Mouse (Mus musculus) megakaryocyte progenitor cell, adult 5-6 weeks (primary cell): Measurements from ENCODE around the gene Sufu. TPM values are rescaled to one million over a fixed set of nuclear protein-coding genes. Genes with fewer than 3 reads are reported as not detected.

Experiments used
- ATAC-seq: replicated peaks from 2 replicates; pipeline ENCODE4 v1.8.0; 2016; ENCODE audit warnings: mild to moderate bottlenecking, moderate TSS enrichment, inconsistent platforms; ENCODE audit not compliant: poor library complexity
- total RNA-seq, 2 experiments: library from RNA; stranded (forward) in 1 of 2; stranded (reverse) in 1 of 2; fragments of 157-497, 149-512 nt in 1 of 2; fragments of 200-1000 nt in 1 of 2; gene quantifications; 2 replicates each; pipeline versions ENCODE4 v1.2.3 to v1.2.4; 2015 to 2017

Gene Sufu
- total RNA-seq (2015): 12.9 and 14.9 TPM in 2 replicates
- 6.6 and 7.0 TPM in 2 replicates for total RNA-seq (2017)

DNA sequence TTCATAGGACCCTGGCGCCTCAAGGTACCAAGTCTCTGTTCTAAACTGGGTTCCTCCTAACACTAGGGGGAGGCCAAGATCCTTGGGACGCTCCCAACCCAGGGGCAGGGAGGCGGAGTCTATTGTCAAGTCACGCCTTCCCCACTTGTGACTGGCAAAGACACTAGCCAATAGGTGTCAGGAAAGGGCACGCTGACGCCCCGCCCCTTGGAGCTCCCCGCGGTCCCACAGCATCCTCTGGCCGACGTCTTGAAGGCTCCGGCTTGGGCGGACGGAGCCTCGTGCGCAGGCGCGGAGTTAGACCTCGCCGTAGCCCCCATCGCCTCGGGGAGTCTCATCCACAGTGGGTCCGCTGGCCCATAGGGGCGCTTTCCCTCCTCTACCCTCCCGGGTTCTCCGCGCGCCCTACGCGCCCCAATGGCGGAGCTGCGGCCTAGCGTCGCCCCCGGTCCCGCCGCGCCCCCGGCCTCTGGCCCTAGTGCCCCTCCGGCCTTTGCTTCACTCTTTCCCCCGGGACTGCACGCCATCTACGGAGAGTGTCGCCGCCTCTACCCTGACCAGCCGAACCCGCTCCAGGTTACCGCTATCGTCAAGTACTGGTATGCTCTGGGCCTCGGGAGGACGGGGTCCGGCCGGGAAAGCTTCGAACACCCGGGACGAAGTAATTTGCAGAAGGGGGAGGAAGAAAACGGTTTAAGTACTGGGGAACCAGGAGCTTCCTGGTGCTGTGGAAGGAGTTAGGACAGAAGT is at the start of gene Sufu:
TSS of gene Sufu (plus strand) at position 211 of the 750 bp plus-strand sequence.
- ATAC-seq: peak; percentile 82

- ATAC-seq: no peak
Observed at GRCm38 (mm10) chr19:46347146-46347545, 49.5 kb upstream of the Sufu start.

DNA sequence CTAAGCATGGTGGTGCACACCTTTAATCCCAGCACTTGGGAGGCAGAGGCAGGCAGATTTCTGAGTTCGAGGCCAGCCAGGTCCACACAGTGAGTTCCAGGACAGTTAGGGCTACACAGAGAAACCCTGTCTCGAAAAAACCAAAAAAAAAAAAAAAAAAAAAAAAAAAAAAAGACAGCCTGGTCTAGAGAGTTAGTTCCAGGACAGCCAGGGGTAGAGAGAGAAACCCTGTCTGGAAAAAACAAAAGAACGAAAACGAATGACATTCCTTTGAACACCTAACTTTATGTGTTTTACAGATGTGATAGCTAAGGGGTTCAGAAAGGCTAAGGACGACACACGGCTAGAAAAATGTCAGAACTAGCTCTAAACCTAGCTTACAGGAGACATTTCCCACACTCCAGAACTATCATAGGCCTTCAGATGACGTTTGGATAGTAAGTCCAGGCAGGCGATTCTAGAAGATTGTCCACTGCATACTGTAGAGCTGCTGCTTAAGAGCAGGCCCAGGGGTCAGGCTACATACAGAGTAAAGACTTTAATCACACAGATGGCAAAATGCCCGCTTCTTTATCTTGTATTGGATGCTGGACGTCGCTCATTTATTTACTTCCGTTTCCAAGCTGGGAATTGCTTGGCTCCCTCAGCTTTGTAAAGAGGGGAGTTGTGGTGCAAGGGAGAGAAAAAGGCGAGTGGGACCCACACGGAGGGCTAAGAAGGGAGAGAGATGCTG is 48.6 kb upstream of the Sufu start:
- ATAC-seq: no peak

GRCm38 (mm10) chr19:46348761-46349458 is 47.8 kb upstream of the Sufu start:
- peak; percentile 70 for ATAC-seq

- ATAC-seq: no peak
Observed at GRCm38 (mm10) chr19:46349550-46349949, 47.1 kb upstream of the Sufu start.

DNA sequence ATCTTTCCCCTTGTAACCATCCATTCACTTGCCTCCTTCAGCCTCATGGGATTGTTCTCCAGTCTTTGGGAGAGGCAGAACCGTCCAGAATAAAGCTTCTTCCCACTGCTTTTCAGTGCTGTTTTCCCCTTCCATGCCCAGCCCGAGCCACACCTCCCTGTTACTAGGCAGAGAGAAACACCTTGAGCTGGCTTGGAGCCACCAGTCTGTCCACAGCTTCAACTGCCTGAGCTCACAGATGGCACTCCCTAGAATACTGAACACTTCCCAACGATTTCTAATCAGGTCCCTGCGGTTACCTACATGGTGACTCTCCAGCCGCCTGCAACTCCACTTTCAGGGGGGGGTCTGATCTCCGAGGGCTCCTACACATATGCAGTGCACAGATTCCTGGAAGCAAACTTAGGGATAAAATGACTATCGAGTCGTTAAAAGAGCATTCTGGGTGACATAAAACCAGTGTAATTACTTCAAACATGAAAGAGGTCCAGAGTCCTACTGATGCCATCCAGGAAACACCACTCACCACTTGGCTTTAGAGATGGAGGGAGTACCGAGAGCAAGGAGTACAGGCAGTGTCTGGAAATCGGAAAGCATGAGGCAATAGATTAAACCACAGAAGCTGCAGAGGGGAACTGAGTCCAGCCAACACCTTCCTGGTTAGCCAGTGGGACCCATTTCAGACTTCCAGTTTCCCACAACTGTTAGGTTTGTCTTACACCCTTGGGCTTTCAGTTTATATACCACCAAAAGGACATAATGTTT is 46.3 kb upstream of the Sufu start, which contains the start of gene 2310034G01Rik:
TSS of gene 2310034G01Rik (minus strand) at position 135 of the 765 bp plus-strand sequence.
- ATAC-seq: peak; percentile 61

- peak; percentile 86 for ATAC-seq
Observed at GRCm38 (mm10) chr19:46356701-46357138, 40.0 kb upstream of the Sufu start.

DNA sequence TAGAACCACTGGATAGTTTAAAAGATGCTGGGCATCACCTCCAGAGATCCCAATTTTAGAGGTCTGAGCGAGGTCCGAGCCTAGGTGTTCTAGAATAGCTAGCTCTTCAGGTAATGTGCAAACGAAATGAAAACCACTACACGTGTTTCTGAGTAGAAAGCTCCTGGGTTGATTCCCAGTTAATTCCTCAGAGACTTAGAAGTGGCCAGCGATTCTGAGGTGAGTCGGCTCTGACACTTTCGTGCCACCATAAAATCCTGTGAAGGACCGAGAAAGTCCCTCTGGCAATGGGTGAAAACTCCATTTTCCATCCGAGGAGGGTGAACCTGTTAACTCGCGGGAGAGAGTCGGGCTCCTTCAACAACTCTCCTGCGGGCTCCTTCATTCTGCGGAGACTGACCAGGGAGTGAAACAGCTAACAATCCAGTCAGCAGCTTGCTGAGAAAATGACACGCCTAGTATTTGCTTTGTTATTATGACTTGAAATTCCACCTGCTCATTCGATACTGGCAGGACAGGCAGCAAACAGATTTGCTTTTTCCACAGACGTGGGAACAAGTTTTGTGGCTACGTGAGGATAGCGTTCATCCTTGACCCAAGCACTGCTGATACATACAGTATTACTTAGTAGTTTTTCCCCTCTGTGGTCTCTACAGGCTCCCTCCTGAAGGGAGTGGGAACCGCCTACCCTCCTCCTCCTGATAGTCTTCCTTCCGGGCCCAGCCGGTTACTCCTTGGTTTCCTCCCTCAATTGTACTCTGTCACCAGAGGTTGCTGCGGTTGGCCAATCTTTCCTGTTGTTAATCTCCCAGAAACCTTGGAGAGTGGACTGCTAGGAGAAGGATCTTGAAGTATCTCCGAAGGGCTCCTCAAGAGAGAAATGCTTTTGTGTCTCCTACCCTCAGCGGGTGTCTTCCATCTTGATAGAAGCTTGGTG is 39.1 kb upstream of the Sufu start:
- ATAC-seq: peak; percentile 74

DNA sequence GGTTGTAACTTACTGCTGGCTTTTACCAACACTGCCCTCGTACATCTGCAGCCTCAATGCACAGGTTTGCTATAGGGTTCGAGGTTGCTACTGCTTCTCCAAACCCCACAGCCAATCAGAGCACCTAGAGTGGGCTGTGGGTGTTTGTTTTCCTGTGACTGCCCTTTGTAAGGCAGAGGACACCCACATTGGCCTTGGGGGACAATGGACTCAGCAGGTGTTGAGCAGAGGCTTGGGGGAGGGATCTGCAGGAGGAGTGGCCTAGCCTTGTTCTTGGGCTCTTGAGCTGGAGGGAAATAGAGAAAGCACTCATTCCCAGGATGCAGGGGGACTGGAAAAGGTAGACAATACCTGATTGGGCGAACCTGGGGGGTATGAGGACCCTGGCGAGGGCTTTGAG is 38.3 kb upstream of the Sufu start:
- peak; percentile 20 for ATAC-seq

GRCm38 (mm10) chr19:46362104-46362503 is 34.6 kb upstream of the Sufu start:
- no peak for ATAC-seq

DNA sequence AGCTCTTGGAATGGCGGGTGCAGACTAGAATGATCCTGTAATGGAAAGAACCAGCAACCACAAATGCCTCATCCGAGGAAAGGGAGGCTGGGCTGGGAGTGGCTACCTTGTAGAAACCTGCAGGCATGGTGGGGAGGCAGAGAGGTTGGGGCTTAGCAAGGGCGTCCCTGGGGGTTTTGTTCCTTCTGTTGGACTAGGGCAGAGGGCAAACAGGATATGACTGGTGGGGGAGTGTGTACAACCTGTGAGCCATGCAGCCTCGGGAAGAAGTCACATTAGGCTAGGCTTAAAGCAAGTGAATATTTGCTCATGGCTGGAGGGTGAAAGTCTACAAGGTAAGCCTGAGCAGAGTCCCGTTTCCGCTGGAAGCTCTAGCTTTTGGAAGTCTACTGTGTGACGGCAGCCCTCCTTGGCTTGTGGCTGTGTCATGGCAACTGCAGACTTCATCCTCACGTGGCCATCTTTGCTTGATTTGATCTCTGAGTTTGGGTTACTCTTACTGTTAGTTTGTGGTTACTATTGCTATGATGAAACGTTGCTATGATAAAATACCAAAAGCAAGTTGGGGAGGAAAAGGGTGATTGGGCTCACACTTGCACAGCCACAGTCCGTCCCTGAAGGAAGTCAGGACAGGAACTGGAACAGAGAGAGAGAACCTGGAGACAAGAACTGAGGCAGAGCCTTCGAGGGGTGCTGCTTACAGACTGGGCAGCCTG is 33.2 kb upstream of the Sufu start:
- peak; percentile 75 for ATAC-seq

DNA sequence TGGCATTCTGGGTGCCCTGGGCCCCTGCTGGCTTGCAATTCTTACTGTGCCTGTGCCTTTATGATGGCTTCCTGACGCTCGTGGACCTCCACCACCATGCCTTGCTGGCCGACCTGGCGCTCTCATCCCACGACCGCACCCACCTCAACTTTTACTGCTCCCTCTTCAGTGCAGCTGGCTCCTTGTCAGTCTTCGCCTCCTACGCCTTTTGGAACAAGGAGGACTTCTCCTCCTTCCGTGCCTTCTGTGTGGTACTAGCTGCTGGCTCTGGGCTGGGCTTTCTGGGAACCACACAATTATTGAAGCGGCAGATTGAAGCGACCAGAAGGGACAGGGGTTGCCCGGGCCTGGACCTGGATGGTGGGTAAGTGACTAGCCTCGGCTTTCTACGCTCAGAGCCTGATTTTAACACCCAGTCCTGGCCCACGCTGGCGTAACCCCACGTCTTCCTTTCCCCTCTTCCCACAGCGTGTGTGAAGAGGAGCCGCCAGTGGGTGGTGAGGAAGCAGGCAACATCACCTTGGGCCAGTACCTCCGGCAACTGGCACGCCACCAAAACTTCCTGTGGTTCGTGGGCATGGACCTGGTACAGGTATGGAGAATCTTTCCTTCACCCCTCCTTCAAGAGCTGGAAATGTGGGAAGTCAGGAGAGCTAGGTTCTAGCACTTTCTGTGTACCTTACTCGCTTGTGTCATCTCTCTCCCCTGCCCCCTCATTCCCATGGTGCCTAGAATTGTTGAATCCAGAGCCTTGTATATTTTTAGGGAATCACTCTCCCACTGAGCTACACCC is 28.7 kb upstream of the Sufu start:
- no peak for ATAC-seq

- ATAC-seq: peak; percentile 95
Observed at GRCm38 (mm10) chr19:46369204-46369603, 27.5 kb upstream of the Sufu start.

DNA sequence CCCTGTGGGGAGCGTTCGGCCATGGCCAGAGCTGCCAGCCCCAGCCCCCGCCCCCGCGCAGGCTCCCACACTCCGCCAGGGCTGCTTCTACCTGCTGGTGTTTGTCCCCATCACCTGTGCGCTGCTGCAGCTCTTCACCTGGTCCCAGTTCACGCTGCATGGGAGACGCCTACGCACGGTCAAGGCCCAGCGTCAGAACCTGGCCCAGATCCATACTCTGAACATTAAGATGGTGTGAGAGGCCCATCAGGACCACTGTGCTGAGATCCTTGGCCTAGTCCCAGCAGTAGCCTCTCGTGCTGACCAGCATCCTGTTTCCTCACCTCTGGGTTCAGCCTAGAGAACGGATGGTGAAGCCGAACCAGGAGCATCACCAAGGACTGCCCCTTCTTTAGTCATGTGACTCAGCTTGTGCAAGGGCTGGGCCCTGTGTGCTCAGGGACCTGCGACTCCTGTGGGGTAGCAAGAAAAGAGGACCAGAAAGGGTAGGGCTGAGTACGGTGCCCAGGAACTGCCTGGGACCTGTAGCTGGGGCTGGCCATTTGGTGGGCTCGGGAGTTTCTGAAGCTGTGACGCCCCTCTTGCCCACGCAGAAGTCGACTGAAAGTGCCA is 22.1 kb upstream of the Sufu start:
- peak; percentile 57 for ATAC-seq

GRCm38 (mm10) chr19:46375489-46375888 is 21.2 kb upstream of the Sufu start:
- no peak for ATAC-seq

DNA sequence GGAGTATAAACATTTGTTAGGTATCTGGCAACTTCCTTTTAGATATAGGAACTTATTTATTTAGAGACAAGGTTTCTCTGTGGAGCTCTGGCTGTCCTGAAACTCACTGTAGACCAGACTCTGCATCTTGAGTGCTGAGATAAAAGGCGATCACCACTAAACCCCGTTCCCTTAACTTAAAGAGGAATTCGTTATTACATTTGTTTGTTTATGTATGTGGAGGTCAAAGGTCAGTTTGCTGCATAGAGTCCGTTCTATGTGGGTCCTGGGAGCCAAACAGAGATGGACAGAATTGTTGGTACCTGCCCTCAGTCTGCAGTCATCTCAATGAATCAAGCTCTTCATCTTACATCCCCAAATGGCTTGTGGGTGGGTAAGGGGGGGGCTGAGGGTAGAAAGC is 20.8 kb upstream of the Sufu start:
- ATAC-seq: no peak

DNA sequence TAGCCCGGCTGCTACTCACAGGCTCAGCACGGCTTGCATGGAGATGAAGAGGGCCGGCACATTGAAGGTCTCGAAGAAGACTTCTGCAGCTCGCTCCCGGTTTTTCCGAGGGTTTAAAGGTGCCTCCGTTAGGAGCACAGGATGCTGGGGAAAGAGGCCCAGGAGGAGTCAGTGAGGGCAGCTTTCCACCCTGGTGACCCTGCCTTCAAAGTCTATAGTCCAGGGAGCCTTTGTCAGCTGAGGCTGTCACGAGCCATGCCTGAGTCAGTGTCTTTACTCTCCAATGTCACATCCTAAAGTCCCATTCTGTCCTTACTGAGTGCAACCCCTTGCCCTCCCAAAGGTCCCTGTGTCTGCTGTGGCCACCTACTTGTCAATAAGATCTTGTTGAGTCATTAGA is 14.4 kb upstream of the Sufu start:
- no peak for ATAC-seq

DNA sequence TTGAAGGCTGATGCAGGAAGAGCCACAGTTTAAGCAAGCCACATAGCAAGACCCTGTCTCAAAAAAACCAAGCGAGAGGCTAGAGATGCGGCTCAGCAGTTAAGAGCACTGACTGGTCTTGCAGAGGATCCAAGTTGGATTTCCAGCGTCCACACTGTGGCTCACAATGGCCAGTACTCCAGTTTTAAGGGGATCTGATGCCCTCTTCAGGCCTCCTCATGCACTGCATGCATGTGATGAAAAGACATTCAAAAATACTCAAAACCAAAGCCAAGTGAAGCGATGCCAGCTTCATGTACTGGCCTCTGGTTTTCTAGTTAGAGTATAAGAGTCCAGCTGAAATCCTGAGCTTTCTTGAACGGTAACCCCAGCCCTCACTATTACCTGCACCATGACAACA is 6.8 kb upstream of the Sufu start:
- ATAC-seq: 0 out of 2 replicates have a peak, but pooled peaks have one; percentile 37
